Mouse (Mus musculus) embryonic facial prominence, embryonic 11.5 days (tissue): Measurements from ENCODE around the gene Trabd. TPM values are rescaled to one million over a fixed set of nuclear protein-coding genes. Genes with fewer than 3 reads are reported as not detected.

ENCODE experiments used
- ATAC-seq: fragments of 200-750 bp; cut with Nextera tagmentation; replicated peaks from 2 replicates; pipeline ENCODE4 v1.8.0; 2017; ENCODE audit warnings: low read depth; ENCODE audit not compliant: insufficient number of reproducible peaks, low FRiP score, low TSS enrichment
- DNase-seq: peaks from one replicate; pipeline ENCODE4 v3.0.0-alpha.2; 2015; ENCODE audit warnings: low spot score
- H3K27ac ChIP-seq: fragments of 300-500 bp; sonication (generic); replicated peaks from 2 replicates; pipeline ENCODE4 v1.5.1; 2014; ENCODE audit warnings: mild to moderate bottlenecking, low read depth, low read length, control low read depth
- H3K27me3 ChIP-seq: fragments of 300-500 bp; sonication (generic); 2 replicates; pipeline ENCODE4 v1.6.1; 2014; ENCODE audit warnings: mild to moderate bottlenecking, low read length, moderate library complexity, mixed read lengths; ENCODE audit not compliant: control insufficient read depth, insufficient read depth
- H3K36me3 ChIP-seq: fragments of 300-500 bp; sonication (generic); replicated peaks from 2 replicates; pipeline ENCODE4 v1.6.1; 2014; ENCODE audit warnings: low read depth, mild to moderate bottlenecking, low read length, moderate library complexity, mixed read lengths; ENCODE audit not compliant: control insufficient read depth, insufficient read depth
- H3K4me1 ChIP-seq: fragments of 300-500 bp; sonication (generic); 2 replicates; pipeline ENCODE4 v1.6.1; 2014; ENCODE audit warnings: low read length, mixed read lengths; ENCODE audit not compliant: control insufficient read depth, insufficient read depth
- H3K4me2 ChIP-seq: fragments of 300-500 bp; sonication (generic); 2 replicates; pipeline ENCODE4 v1.6.1; 2014; ENCODE audit warnings: low read depth, mild to moderate bottlenecking, control low read depth, low read length, moderate library complexity
- H3K4me3 ChIP-seq: fragments of 300-500 bp; sonication (generic); 2 replicates; pipeline ENCODE4 v1.5.1; 2014; ENCODE audit warnings: low read depth, low read length, control low read depth
- H3K9ac ChIP-seq: fragments of 300-500 bp; sonication (generic); replicated peaks from 2 replicates; pipeline ENCODE4 v1.6.1; 2014; ENCODE audit warnings: mild to moderate bottlenecking, control low read depth, low read length
- H3K9me3 ChIP-seq: fragments of 300-500 bp; sonication (generic); replicated peaks from 2 replicates; pipeline ENCODE4 v1.6.1; 2016; ENCODE audit warnings: mild to moderate bottlenecking, low read length, inconsistent platforms, mixed read lengths; ENCODE audit not compliant: control insufficient read depth
- WGBS: fragments of 180-500 bp; shearing (Covaris S2); extraction: QIAGEN DNeasy Blood & Tissue Kit; methylation state at CpG from one replicate; pipeline ENCODE4 v1.1.7; 2014; 5-methylcytosine and 5-hydroxymethylcytosine counted together
- polyA plus RNA-seq: library from polyadenylated mRNA; unstranded; fragments of >200 nt; fragmentation: Nextera tagmentation; extraction: Ambion mirVana; gene quantifications from 2 replicates; pipeline ENCODE4 v1.2.1, GENCODE M21; 2014

Gene Trabd
- polyA plus RNA-seq = 38.0 and 43.6 TPM in 2 replicates

DNA sequence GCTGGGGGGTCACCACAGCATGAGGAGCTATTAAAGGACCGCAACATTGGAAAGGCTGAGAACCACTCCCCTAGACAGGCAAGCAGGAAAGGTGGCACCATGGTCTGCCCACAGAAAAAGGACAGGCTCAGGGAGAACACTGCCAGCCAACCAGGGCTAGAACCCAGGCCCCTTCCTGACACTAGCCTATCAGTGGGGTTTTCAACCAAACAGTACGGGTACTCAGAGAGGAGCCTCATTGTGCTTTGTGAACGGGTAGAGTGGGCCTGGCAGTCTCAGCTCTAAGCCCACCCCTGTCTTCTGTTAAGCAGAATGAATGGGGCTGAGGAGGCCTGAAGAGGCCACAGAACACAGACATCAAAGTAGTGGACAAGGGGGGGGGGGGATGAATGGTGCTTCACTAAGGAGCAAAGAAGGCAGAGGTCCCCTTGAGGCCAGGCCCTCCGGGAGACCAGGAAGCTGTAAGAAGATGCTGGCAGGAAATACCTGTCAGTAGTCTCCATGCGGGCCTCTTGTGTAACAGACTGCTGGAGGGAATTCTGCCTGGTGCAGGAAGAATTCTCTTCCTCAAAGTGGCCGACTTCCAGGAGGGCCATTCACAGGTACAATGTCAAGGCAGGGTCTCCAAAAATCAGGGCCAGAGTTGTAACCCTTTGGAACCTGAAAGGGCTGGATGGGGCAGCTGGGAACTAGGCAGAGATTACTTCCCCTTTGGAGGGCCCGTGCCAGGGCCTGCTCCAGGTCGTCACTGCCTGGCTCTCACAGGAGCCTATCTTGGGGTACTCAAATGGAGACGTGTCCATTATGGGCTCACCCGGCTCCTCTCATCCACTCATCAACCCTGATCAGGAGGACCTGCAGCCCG is at the start of gene Trabd:
TSS of gene Trabd (plus strand) at position 512 of the 865 bp plus-strand sequence.
- Histone ChIP-seq H3K9me3 (no peaks in the 10 kb centered on the region), H3K4me1 (peaks cover 7% of the 10 kb centered on the region), H3K27ac (peak within 1 kb of the TSS; percentile 56), H3K27me3 (no peaks in the 10 kb centered on the region; the same call in 1 of the 2 replicates), H3K4me3 (peak within 1 kb of the TSS; percentile 86), H3K36me3 (no peaks in the 10 kb centered on the region), H3K4me2 (peak within 1 kb of the TSS; percentile 89), H3K9ac (peak within 1 kb of the TSS; percentile 86)
- 19% methylated on average over 11 of the region's 11 CpGs for WGBS
- no peak for DNase-seq
- ATAC-seq = no peak; the same call in none of the 2 replicates

DNA sequence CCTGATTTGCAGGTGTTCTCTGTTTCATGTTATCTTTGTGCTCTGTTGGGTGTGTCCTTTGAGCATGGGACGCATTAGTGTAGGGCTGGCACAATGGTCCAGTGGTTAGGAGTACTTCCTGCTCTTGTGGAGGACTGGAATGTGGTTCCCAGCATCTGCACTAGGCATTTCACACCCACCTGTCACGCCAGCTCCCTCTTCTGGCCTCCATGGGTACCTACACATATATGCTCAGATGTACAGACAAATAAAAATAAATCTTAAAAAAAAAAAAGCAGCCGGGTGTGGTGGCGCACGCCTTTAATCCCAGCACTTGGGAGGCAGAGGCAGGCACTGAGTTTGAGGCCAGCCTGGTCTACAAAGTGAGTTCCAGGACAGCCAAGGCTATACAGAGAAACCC is 30.5 kb upstream of the Trabd start:
- Histone ChIP-seq H3K27ac (no peak overlapping the region), H3K36me3 (no peaks in the 10 kb centered on the region), H3K4me2 (no peak overlapping the region), H3K9ac (no peak overlapping the region), H3K4me3 (no peak overlapping the region), H3K27me3 (no peaks in the 10 kb centered on the region), H3K4me1 (no peaks in the 10 kb centered on the region), H3K9me3 (no peaks in the 10 kb centered on the region)
- 79% methylated on average over 5 of the region's 5 CpGs for WGBS
- no peak for DNase-seq
- ATAC-seq = no peak

DNA sequence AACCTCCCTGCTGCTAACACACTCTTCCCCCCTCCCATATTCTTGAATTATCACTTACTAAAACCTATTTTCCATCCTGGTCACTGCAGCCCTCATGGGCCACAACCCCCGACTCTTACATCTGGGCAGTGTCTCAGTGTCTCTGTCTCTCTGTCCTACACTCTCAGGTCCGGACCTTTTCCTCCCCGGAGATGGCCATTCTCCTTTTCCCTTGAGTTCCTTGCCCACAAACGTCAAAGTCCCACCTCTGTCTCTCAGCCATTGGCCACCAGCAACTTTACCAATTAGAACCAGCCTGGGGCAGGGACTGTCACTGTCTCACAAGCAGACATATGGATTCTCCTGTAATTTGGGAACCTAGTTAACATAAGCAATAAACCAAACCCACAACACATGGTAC is 28.6 kb upstream of the Trabd start:
- Histone ChIP-seq H3K4me2 (no peak overlapping the region), H3K4me3 (no peak overlapping the region), H3K36me3 (no peaks in the 10 kb centered on the region), H3K9ac (no peak overlapping the region), H3K27me3 (no peaks in the 10 kb centered on the region), H3K27ac (no peak overlapping the region), H3K4me1 (no peaks in the 10 kb centered on the region), H3K9me3 (no peaks in the 10 kb centered on the region)
- WGBS = 71% methylated on average over 4 of the region's 4 CpGs
- DNase-seq (no peak), ATAC-seq (no peak)

DNA sequence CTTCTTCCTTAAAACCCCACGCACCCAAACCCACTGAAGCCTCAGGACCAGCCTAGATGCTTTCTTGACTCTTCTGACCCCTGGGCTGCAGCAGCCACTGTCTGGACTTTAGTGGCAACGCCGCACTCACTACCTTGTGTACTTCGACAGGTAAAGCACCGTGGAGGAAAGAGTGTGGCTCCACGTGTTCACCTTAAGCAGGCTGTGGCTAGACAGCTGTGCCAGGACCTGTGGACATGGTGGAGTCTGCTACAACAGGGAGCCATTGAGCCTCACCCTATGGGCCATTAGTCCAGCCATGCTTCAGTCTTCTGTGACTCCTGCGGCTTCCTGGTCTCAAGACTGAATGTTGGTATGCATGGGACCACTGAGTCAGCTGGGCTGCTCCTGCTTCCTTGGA is 20.3 kb upstream of the Trabd start:
- no peaks in the 10 kb centered on the region for H3K36me3 ChIP-seq
- peaks cover 4% of the 10 kb centered on the region for H3K27me3 ChIP-seq
- DNase-seq (no peak), ATAC-seq (no peak)
- H3K4me1 ChIP-seq = no peaks in the 10 kb centered on the region
- no peaks in the 10 kb centered on the region for H3K9me3 ChIP-seq
- no peak overlapping the region for H3K4me2 ChIP-seq
- H3K4me3 ChIP-seq = no peak overlapping the region
- 94% methylated on average over 7 of the region's 7 CpGs for WGBS
- no peak overlapping the region for H3K9ac ChIP-seq
- no peak overlapping the region for H3K27ac ChIP-seq

DNA sequence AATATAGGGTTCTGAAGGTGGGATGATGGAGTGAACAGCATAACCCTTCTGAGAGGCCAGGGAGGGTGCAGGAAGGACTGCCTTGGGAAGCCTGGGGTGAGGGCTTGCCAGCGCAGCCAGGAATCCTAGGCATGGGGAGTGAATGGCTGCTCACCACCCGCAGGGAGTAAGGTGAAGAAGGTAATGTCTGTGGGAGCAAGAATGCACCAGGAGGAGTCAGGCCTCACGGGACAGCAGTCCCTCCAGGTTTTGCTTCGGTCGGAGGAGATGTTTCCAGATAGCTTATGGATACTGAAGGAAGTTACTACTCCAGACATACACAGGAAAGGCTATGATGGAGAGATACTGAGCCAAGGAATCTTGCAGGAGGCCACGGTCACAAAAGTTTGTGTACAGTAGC is 16.2 kb upstream of the Trabd start:
- Histone ChIP-seq H3K9me3 (no peaks in the 10 kb centered on the region), H3K36me3 (no peaks in the 10 kb centered on the region), H3K4me3 (no peak overlapping the region), H3K27ac (no peak overlapping the region), H3K27me3 (peaks cover 9% of the 10 kb centered on the region), H3K4me2 (no peak overlapping the region), H3K4me1 (no peaks in the 10 kb centered on the region; the same call in 1 of the 2 replicates), H3K9ac (no peak overlapping the region; the same call in 1 of the 2 replicates)
- DNase-seq (no peak), ATAC-seq (no peak)
- WGBS = 29% methylated on average over 6 of the region's 6 CpGs

GRCm38 (mm10) chr15:89059161-89059931 is 15.6 kb upstream of the Trabd start, which contains the start of gene Panx2:
TSS of gene Panx2 (plus strand) at chr15:89059734.
- 1% methylated on average over 44 of the region's 57 CpGs for WGBS
- DNase-seq (peak; percentile 44), ATAC-seq (no peak)
- no peaks in the 10 kb centered on the region for H3K36me3 ChIP-seq
- no peaks in the 10 kb centered on the region for H3K9me3 ChIP-seq
- no peak within 1 kb of the TSS for H3K27ac ChIP-seq
- H3K9ac ChIP-seq = peak within 1 kb of the TSS; percentile 61
- peaks cover 9% of the 10 kb centered on the region for H3K27me3 ChIP-seq
- no peaks in the 10 kb centered on the region; the same call in 1 of the 2 replicates for H3K4me1 ChIP-seq
- peak within 1 kb of the TSS; percentile 89 for H3K4me2 ChIP-seq
- H3K4me3 ChIP-seq = peak within 1 kb of the TSS; percentile 63

DNA sequence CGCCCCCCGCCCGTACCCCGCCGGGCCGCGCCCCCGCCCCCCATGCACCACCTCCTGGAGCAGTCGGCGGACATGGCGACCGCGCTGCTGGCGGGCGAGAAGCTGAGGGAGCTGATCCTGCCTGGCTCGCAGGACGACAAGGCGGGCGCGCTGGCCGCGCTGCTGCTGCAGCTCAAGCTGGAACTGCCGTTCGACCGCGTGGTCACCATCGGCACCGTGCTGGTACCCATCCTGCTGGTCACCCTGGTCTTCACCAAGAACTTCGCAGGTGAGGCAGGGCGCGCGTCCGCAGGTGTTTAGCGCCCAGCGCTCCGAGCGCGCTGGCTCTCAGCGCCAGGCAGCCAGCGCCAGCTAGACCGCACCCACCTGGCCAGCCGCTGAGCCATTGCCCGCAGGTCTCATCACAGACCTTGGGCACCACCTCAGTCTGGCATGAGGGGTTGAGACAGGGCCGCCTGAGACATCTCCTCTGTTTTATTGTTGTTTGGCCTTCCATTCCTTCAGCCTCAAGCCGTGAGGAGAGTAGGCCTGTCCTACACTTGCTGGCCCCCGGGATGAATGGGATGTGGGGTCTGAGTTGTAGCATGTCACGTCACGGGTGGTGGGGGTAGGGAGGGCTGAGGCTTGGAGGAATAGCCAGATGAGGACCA is 14.8 kb upstream of the Trabd start:
- Histone ChIP-seq H3K4me1 (no peaks in the 10 kb centered on the region; the same call in 1 of the 2 replicates), H3K4me3 (peak overlapping the region; percentile 63), H3K9me3 (no peaks in the 10 kb centered on the region), H3K27me3 (peaks cover 9% of the 10 kb centered on the region), H3K4me2 (peak overlapping the region; percentile 89), H3K27ac (no peak overlapping the region), H3K9ac (peak overlapping the region; percentile 61), H3K36me3 (no peaks in the 10 kb centered on the region)
- peak; percentile 52 for DNase-seq
- ATAC-seq = peak; percentile 35; the same call in 1 of the 2 replicates
- 2% methylated on average over 40 of the region's 48 CpGs for WGBS
